Mouse (Mus musculus) liver, postnatal 0 days (tissue): ENCODE results near the gene Tbx5.

Experiments used
- CTCF ChIP-seq: sonication (generic); IDR thresholded peaks from 2 replicates; pipeline ENCODE4 v1.5.1; 2016; ENCODE audit warnings: antibody characterized with exemption, low read depth
- EP300 ChIP-seq: IDR thresholded peaks from 2 replicates; pipeline ENCODE4 v1.6.1; 2016; ENCODE audit warnings: antibody characterized with exemption, low read depth, mild to moderate bottlenecking

DNA sequence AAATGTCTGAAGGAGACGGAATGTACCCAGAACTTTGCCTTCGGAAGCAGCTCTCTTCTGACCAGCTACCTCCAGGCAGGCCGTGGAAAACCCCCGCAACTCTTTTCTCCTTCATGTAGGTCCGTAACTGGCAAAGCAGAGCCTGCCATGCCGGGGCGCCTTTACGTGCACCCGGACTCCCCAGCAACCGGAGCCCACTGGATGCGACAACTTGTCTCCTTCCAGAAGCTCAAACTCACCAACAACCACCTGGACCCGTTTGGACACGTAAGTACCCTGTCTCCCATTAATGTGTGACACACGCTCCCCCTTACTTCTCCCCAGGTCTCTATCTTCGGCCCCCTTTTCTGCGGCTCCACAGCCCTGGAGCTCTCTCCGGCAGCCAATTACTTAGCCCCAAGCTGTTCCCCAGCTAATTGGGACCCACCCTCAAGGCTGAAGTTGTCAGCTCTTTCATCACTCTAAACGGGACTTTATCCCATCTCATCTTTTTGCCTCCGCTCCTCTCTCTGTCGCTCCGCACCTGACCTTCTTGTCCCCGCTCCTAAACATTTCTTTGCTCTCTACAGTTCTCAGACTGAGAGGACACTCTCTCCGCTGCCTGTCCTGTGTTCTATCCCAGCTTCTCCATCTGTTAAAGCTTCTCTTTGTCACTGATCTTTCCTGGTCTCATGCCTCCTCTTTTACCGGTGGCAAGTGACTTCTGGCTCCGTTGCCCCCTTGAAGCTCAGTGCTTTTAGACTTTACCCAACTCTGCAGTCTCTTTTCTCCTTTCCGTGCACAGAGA lies 9.4 kb downstream of the Tbx5 start:
- TF ChIP-seq CTCF (no peak), EP300 (no peak)
